ENCODE assay signal across 12 mouse cellular contexts in genomic region chr13:3221622-3222021, GRCm38 (mm10).
DNase-seq lines count a peak whose midpoint lies in the region; ATAC-seq and TF ChIP-seq lines count a peak whose summit lies in the region.
"Had no signal": no experiment of that assay in that cellular context is flagged by ENCODE, and none has a peak within 500 bp of the region (broad histone marks: within the 10 kb centered on the region; RNA-seq: fewer than 3 reads in every experiment).

No protein-coding gene starts in this region.

- no peaks in the 10 kb centered on the region for H3K79me2 ChIP-seq in CH12.LX (replicated peaks; ENCODE audit: control insufficient read depth, extremely low read depth, insufficient read depth, poor library complexity, severe bottlenecking)

- H3K9me3 ChIP-seq in CH12.LX (replicated peaks; ENCODE audit: low read length), result no peaks in the 10 kb centered on the region
- H3K9me3 ChIP-seq in midbrain, embryonic 10.5 days (replicated peaks), result peaks cover 18% of the 10 kb centered on the region
- peaks cover 4% of the 10 kb centered on the region for H3K9me3 ChIP-seq in heart, embryonic 12.5 days (replicated peaks)
- H3K9me3 ChIP-seq: heart, embryonic 15.5 days had no signal

- no peak for TF ChIP-seq POLR2A in CH12.LX (IDR thresholded peaks at IDR 0.05; ENCODE audit: low read depth, low read length)

- H3K27ac ChIP-seq in CH12.LX (ENCODE audit: insufficient read depth, low read depth), result no peak overlapping the region
- H3K27ac ChIP-seq in midbrain, embryonic 10.5 days (replicated peaks), result peak overlapping the region; percentile 42; the same call in 1 of the 2 replicates
- no peak overlapping the region for H3K27ac ChIP-seq in heart, embryonic 12.5 days (ENCODE audit: poor library complexity, severe bottlenecking)
- H3K27ac ChIP-seq: heart, embryonic 15.5 days had no signal

- in situ Hi-C loops in CH12.LX (cut with MboI; ENCODE audit: low pct_ligation_motif_present, low pct_unique_long_range_greater_than_20kb, low sequenced_read_pairs), result no loop called here

- TF ChIP-seq CTCF in CH12.LX (conservative IDR thresholded peaks at IDR 0.05 in 1 of 2, IDR thresholded peaks at IDR 0.05 in 1 of 2; ENCODE audit: low read depth in 2 of 2, low read length in 2 of 2), result no peak

- no peaks in the 10 kb centered on the region for H3K36me3 ChIP-seq in CH12.LX (replicated peaks in 1 of 2; ENCODE audit: control insufficient read depth in 1 of 2, insufficient read depth in 1 of 2, low read length in 1 of 2)
- no peaks in the 10 kb centered on the region for H3K36me3 ChIP-seq in midbrain, embryonic 10.5 days
- no peaks in the 10 kb centered on the region for H3K36me3 ChIP-seq in heart, embryonic 12.5 days
- H3K36me3 ChIP-seq: heart, embryonic 15.5 days had no signal

- H3K4me2 ChIP-seq in CH12.LX (ENCODE audit: insufficient read depth, low read depth, poor library complexity, severe bottlenecking), result no peak overlapping the region
- H3K4me2 ChIP-seq in heart, embryonic 12.5 days, result no peak overlapping the region
- H3K4me2 ChIP-seq: heart, embryonic 15.5 days; lung, embryonic 14.5 days had no signal

- WGBS in midbrain, embryonic 10.5 days, result 71% methylated on average over 16 of the region's 16 CpGs
- 57% methylated on average over 16 of the region's 16 CpGs for WGBS in heart, embryonic 12.5 days

- no peak for ATAC-seq in heart, embryonic 12.5 days (ENCODE audit: insufficient number of reproducible peaks, low FRiP score)
- ATAC-seq in megakaryocyte-erythroid progenitor cell, adult 5-6 weeks (replicated peaks; ENCODE audit: low FRiP score, low TSS enrichment, poor library complexity, severe bottlenecking), result no peak

- intact Hi-C loops in gastrocnemius, postnatal 14 days (cut with DNase I; ENCODE audit: low total_unique reads), result no loop called here

- H3K27me3 ChIP-seq in CH12.LX (replicated peaks), result no peaks in the 10 kb centered on the region
- H3K27me3 ChIP-seq in midbrain, embryonic 10.5 days (ENCODE audit: low read depth, poor library complexity, severe bottlenecking), result no peaks in the 10 kb centered on the region
- H3K27me3 ChIP-seq in heart, embryonic 12.5 days (replicated peaks), result no peaks in the 10 kb centered on the region
- H3K27me3 ChIP-seq: heart, embryonic 15.5 days had no signal

- peaks cover 0 to 13% of the 10 kb centered on the region in 2 experiments; a peak in 2 of 4 replicates for H3K4me1 ChIP-seq in CH12.LX (ENCODE audit: control insufficient read depth in 1 of 2, insufficient read depth in 2 of 2)
- 0 out of 2 replicates have a peak, but pooled peaks cover 2% of the 10 kb centered on the region for H3K4me1 ChIP-seq in midbrain, embryonic 10.5 days
- no peaks in the 10 kb centered on the region for H3K4me1 ChIP-seq in heart, embryonic 12.5 days (replicated peaks)
- H3K4me1 ChIP-seq: heart, embryonic 15.5 days had no signal

- DNase-seq in CH12.LX (ENCODE audit: extremely low read depth), result peak; percentile 34
- DNase-seq in ZHBTc4 (ENCODE audit: low read depth, low spot score), result peak; percentile 70
- DNase-seq in frontal cortex, adult 2 months (ENCODE audit: extremely low spot score in 1 of 2, low spot score in 1 of 2), result peak; percentile 3 to 19
- DNase-seq in midbrain, embryonic 10.5 days (ENCODE audit: low spot score), result no peak
- DNase-seq in embryo, embryonic 9.5 days (ENCODE audit: extremely low spot score), result no peak
- no peak for DNase-seq in gastrocnemius, postnatal 14 days
- DNase-seq: cerebellum, adult 9-11 months; kidney, adult 8-10 months; lung, embryonic 14.5 days had no signal

- no peak for TF ChIP-seq RAD21 in CH12.LX (IDR thresholded peaks at IDR 0.05; ENCODE audit: low read depth, low read length)

- H3K4me3 ChIP-seq in CH12.LX (replicated peaks in 1 of 3; ENCODE audit: low read depth in 2 of 3, low read length in 2 of 3, poor library complexity in 1 of 3), result peak overlapping the region in 1 of 3 experiments; percentile 15
- H3K4me3 ChIP-seq in midbrain, embryonic 10.5 days, result no peak overlapping the region
- no peak overlapping the region for H3K4me3 ChIP-seq in heart, embryonic 12.5 days
- H3K4me3 ChIP-seq: heart, embryonic 15.5 days had no signal

- no peak overlapping the region for H3K9ac ChIP-seq in CH12.LX (ENCODE audit: insufficient read depth, low read depth)
- no peak overlapping the region for H3K9ac ChIP-seq in heart, embryonic 12.5 days
- H3K9ac ChIP-seq: heart, embryonic 15.5 days; lung, embryonic 14.5 days had no signal

- no peak for TF ChIP-seq EP300 in CH12.LX (IDR thresholded peaks at IDR 0.05; ENCODE audit: low read length)

- dilution Hi-C loops in CH12.LX (cut with MboI; ENCODE audit: extremely low pct_ligation_motif_present, extremely low pct_unique_long_range_greater_than_20kb, low sequenced_read_pairs), result no loop called here

TF ChIP-seq in CH12.LX, 34 proteins besides CTCF, POLR2A, EP300 and RAD21:
- no peak for TF ChIP-seq CHD2 (IDR thresholded peaks at IDR 0.05; ENCODE audit: low read length)
- TF ChIP-seq IRF4 (IDR thresholded peaks at IDR 0.05; ENCODE audit: low read depth, low read length), result no peak
- no peak for TF ChIP-seq ZNF384 (IDR thresholded peaks at IDR 0.05; ENCODE audit: low read depth, low read length)
- no peak for TF ChIP-seq MYC (IDR thresholded peaks at IDR 0.05; ENCODE audit: low read depth, low read length)
- no peak for TF ChIP-seq KAT2A (IDR thresholded peaks at IDR 0.05; ENCODE audit: insufficient replicate concordance, low read length)
- no peak for TF ChIP-seq ZMIZ1 (IDR thresholded peaks at IDR 0.05; ENCODE audit: low read depth, low read length)
- TF ChIP-seq ZC3H11A (IDR thresholded peaks at IDR 0.05; ENCODE audit: low read depth, low read length), result no peak
- TF ChIP-seq MAX (IDR thresholded peaks at IDR 0.05; ENCODE audit: low read length), result no peak
- TF ChIP-seq E2F4 (IDR thresholded peaks at IDR 0.05; ENCODE audit: insufficient replicate concordance, low read depth, low read length), result no peak

Comparison
In these comparisons a context has a peak if more than half of its experiments do, and no peak if none do; other contexts are left out.
1. DNase-seq: peak in CH12.LX (single experiment), ZHBTc4 (single experiment) and frontal cortex, adult 2 months (2 of 2); none in midbrain, embryonic 10.5 days (single experiment), embryo, embryonic 9.5 days (single experiment) and gastrocnemius, postnatal 14 days (single experiment).